Mouse (Mus musculus) heart, embryonic 10.5 days (tissue): ENCODE data around the gene Phldb2. TPM values are rescaled to one million over a fixed set of nuclear protein-coding genes. Genes with fewer than 3 reads are reported as not detected.

ENCODE experiments used
- DNase-seq: peaks from one replicate; pipeline ENCODE4 v3.0.0-alpha.2; 2017; ENCODE audit warnings: low spot score
- H3K27ac ChIP-seq: fragments of 300-500 bp; sonication (generic); 2 replicates; pipeline ENCODE4 v1.5.1; 2016; ENCODE audit warnings: mild to moderate bottlenecking
- H3K27me3 ChIP-seq: fragments of 300-500 bp; sonication (generic); 2 replicates; pipeline ENCODE4 v1.6.1; 2016; ENCODE audit warnings: mild to moderate bottlenecking; ENCODE audit not compliant: poor library complexity, insufficient read depth, severe bottlenecking
- H3K36me3 ChIP-seq: fragments of 300-500 bp; sonication (generic); 2 replicates; pipeline ENCODE4 v1.6.1; 2016; ENCODE audit warnings: mild to moderate bottlenecking, moderate library complexity
- H3K4me1 ChIP-seq: fragments of 300-500 bp; sonication (generic); 2 replicates; pipeline ENCODE4 v1.6.1; 2016; ENCODE audit warnings: mild to moderate bottlenecking
- H3K4me3 ChIP-seq: fragments of 300-500 bp; sonication (generic); 2 replicates; pipeline ENCODE4 v1.5.1; 2016; ENCODE audit warnings: mild to moderate bottlenecking, moderate library complexity
- H3K9me3 ChIP-seq: fragments of 300-500 bp; sonication (generic); 2 replicates; pipeline ENCODE4 v1.6.1; 2016; ENCODE audit warnings: mild to moderate bottlenecking, moderate library complexity
- WGBS: fragments of 180-500 bp; shearing (Covaris S2); methylation state at CpG from one replicate; pipeline ENCODE4 v1.1.7; 2016; 5-methylcytosine and 5-hydroxymethylcytosine counted together
- polyA plus RNA-seq: library from polyadenylated mRNA; unstranded; fragments of >200 nt; fragmentation: Nextera tagmentation; extraction: Ambion mirVana; gene quantifications from 2 replicates; pipeline ENCODE4 v1.2.1, GENCODE M21; 2016

Phldb2 gene
- polyA plus RNA-seq, 1 experiment from 2014 or later, result 45.8 TPM

GRCm38 (mm10) chr16:45786639-45787038 is 166.8 kb downstream of the Phldb2 start:
- WGBS, result 43% methylated on average over 8 of the region's 8 CpGs
- no peak for DNase-seq
- no peaks in the 10 kb centered on the region for H3K27me3 ChIP-seq

GRCm38 (mm10) chr16:45780001-45780400 is 173.4 kb downstream of the Phldb2 start:
- Histone ChIP-seq H3K4me1 (no peaks in the 10 kb centered on the region), H3K9me3 (no peaks in the 10 kb centered on the region), H3K27me3 (no peaks in the 10 kb centered on the region), H3K4me3 (no peak overlapping the region), H3K36me3 (peaks cover 80% of the 10 kb centered on the region), H3K27ac (no peak overlapping the region)
- 78% methylated on average over 6 of the region's 6 CpGs for WGBS
- DNase-seq, result no peak

More at GRCm38 (mm10) chr16:45786639-45787038, 166.8 kb downstream of the Phldb2 start:
- Histone ChIP-seq H3K4me3 (no peak overlapping the region), H3K36me3 (peaks cover 38% of the 10 kb centered on the region; the same call in 1 of the 2 replicates), H3K9me3 (no peaks in the 10 kb centered on the region), H3K4me1 (no peaks in the 10 kb centered on the region), H3K27ac (no peak overlapping the region)

- no peaks in the 10 kb centered on the region for H3K9me3 ChIP-seq
- no peaks in the 10 kb centered on the region for H3K4me1 ChIP-seq
- 83% methylated on average over 5 of the region's 5 CpGs for WGBS
These were observed 178.6 kb downstream of the Phldb2 start for GRCm38 (mm10) chr16:45774813-45775212.

GRCm38 (mm10) chr16:45770914-45771313 is 182.5 kb downstream of the Phldb2 start:
- no peak overlapping the region for H3K4me3 ChIP-seq
- no peaks in the 10 kb centered on the region for H3K9me3 ChIP-seq
- H3K4me1 ChIP-seq, result no peaks in the 10 kb centered on the region
- no peak overlapping the region for H3K27ac ChIP-seq
- 92% methylated on average over 6 of the region's 6 CpGs for WGBS
- H3K36me3 ChIP-seq, result peaks cover 76% of the 10 kb centered on the region
- H3K27me3 ChIP-seq, result no peaks in the 10 kb centered on the region
- no peak for DNase-seq

More at GRCm38 (mm10) chr16:45774813-45775212, 178.6 kb downstream of the Phldb2 start:
- H3K4me3 ChIP-seq, result no peak overlapping the region
- no peaks in the 10 kb centered on the region for H3K27me3 ChIP-seq
- H3K36me3 ChIP-seq, result peaks cover 95% of the 10 kb centered on the region
- DNase-seq, result no peak
- H3K27ac ChIP-seq, result no peak overlapping the region

GRCm38 (mm10) chr16:45767853-45768640 is 185.4 kb downstream of the Phldb2 start:
- peaks cover 58% of the 10 kb centered on the region for H3K36me3 ChIP-seq
- DNase-seq, result no peak
- no peaks in the 10 kb centered on the region for H3K9me3 ChIP-seq
- no peaks in the 10 kb centered on the region for H3K27me3 ChIP-seq
- no peak overlapping the region for H3K27ac ChIP-seq
- no peak overlapping the region for H3K4me3 ChIP-seq
- 0 out of 2 replicates have a peak, but pooled peaks cover 5% of the 10 kb centered on the region for H3K4me1 ChIP-seq
- WGBS, result 73% methylated on average over 10 of the region's 10 CpGs

- no peaks in the 10 kb centered on the region for H3K9me3 ChIP-seq
- DNase-seq, result no peak
- no peak overlapping the region for H3K27ac ChIP-seq
- H3K4me1 ChIP-seq, result peaks cover 9% of the 10 kb centered on the region; the same call in 1 of the 2 replicates
- no peaks in the 10 kb centered on the region for H3K27me3 ChIP-seq
- 79% methylated on average over 4 of the region's 4 CpGs for WGBS
- peaks cover 56% of the 10 kb centered on the region for H3K36me3 ChIP-seq
- no peak overlapping the region for H3K4me3 ChIP-seq
These were observed 186.0 kb downstream of the Phldb2 start for GRCm38 (mm10) chr16:45767434-45767833.

GRCm38 (mm10) chr16:45765801-45766494 is 187.4 kb downstream of the Phldb2 start:
- no peaks in the 10 kb centered on the region for H3K9me3 ChIP-seq
- peaks cover 44% of the 10 kb centered on the region for H3K36me3 ChIP-seq
- DNase-seq, result no peak
- no peak overlapping the region for H3K27ac ChIP-seq
- no peaks in the 10 kb centered on the region for H3K27me3 ChIP-seq
- H3K4me1 ChIP-seq, result peaks cover 12% of the 10 kb centered on the region
- 80% methylated on average over 7 of the region's 7 CpGs for WGBS
- no peak overlapping the region for H3K4me3 ChIP-seq

GRCm38 (mm10) chr16:45765102-45765501 is 188.3 kb downstream of the Phldb2 start:
- H3K9me3 ChIP-seq, result no peaks in the 10 kb centered on the region
- WGBS, result 66% methylated on average over 3 of the region's 3 CpGs
- H3K4me3 ChIP-seq, result no peak overlapping the region
- no peak for DNase-seq
- no peak overlapping the region for H3K27ac ChIP-seq
- H3K27me3 ChIP-seq, result no peaks in the 10 kb centered on the region
- peaks cover 41% of the 10 kb centered on the region for H3K36me3 ChIP-seq
- H3K4me1 ChIP-seq, result peaks cover 12% of the 10 kb centered on the region

- H3K4me1 ChIP-seq, result peaks cover 12% of the 10 kb centered on the region
- WGBS, result 59% methylated on average over 13 of the region's 13 CpGs
- H3K27ac ChIP-seq, result no peak overlapping the region
- peaks cover 34% of the 10 kb centered on the region for H3K36me3 ChIP-seq
- DNase-seq, result no peak
- H3K4me3 ChIP-seq, result no peak overlapping the region
- no peaks in the 10 kb centered on the region for H3K9me3 ChIP-seq
- H3K27me3 ChIP-seq, result no peaks in the 10 kb centered on the region
These were observed 190.4 kb downstream of the Phldb2 start for GRCm38 (mm10) chr16:45762859-45763505.

- no peak overlapping the region for H3K27ac ChIP-seq
- H3K4me3 ChIP-seq, result no peak overlapping the region
- H3K36me3 ChIP-seq, result peaks cover 34% of the 10 kb centered on the region
- no peak for DNase-seq
- H3K27me3 ChIP-seq, result no peaks in the 10 kb centered on the region
- 74% methylated on average over 1 of the region's 1 CpGs for WGBS
- peaks cover 12% of the 10 kb centered on the region for H3K4me1 ChIP-seq
- no peaks in the 10 kb centered on the region for H3K9me3 ChIP-seq
These were observed 192.0 kb downstream of the Phldb2 start for GRCm38 (mm10) chr16:45761425-45761824.

GRCm38 (mm10) chr16:45758726-45759269 is 194.6 kb downstream of the Phldb2 start:
- no peaks in the 10 kb centered on the region for H3K27me3 ChIP-seq
- H3K4me1 ChIP-seq, result peaks cover 12% of the 10 kb centered on the region
- H3K9me3 ChIP-seq, result no peaks in the 10 kb centered on the region
- no peak for DNase-seq
- H3K4me3 ChIP-seq, result no peak overlapping the region
- H3K27ac ChIP-seq, result peak overlapping the region; percentile 6; the same call in 1 of the 2 replicates
- H3K36me3 ChIP-seq, result peaks cover 26% of the 10 kb centered on the region; the same call in 1 of the 2 replicates
- WGBS, result 87% methylated on average over 9 of the region's 9 CpGs

- WGBS, result 76% methylated on average over 12 of the region's 12 CpGs
- DNase-seq, result no peak
- Histone ChIP-seq H3K4me1 (peaks cover 3% of the 10 kb centered on the region; the same call in 1 of the 2 replicates), H3K9me3 (no peaks in the 10 kb centered on the region), H3K4me3 (no peak overlapping the region), H3K36me3 (peaks cover 23% of the 10 kb centered on the region), H3K27me3 (no peaks in the 10 kb centered on the region), H3K27ac (peak overlapping the region; percentile 53)
These were observed 195.8 kb downstream of the Phldb2 start for GRCm38 (mm10) chr16:45757421-45758078.
